Mouse (Mus musculus) stomach, embryonic 15.5 days (tissue): Measurements from ENCODE around the gene Trak1. TPM values are rescaled to one million over a fixed set of nuclear protein-coding genes. Genes with fewer than 3 reads are reported as not detected.
"Not testable (repeated sequence)": the region's sequence is repeated elsewhere in the genome, so short reads cannot be mapped to it uniquely, and the experiment has no call there.

Experiments used
- ATAC-seq: fragments of 200-750 bp; cut with Nextera tagmentation; 2 replicates; pipeline ENCODE4 v1.8.0; 2017; ENCODE audit warnings: low read depth, moderate number of reproducible peaks, moderate TSS enrichment; ENCODE audit not compliant: insufficient read depth, low FRiP score
- H3K27ac ChIP-seq: fragments of 300-500 bp; sonication (generic); 2 replicates; pipeline ENCODE4 v1.5.1; 2015; ENCODE audit warnings: mild to moderate bottlenecking, inconsistent platforms
- H3K27me3 ChIP-seq: fragments of 300-500 bp; sonication (generic); replicated peaks from 2 replicates; pipeline ENCODE4 v1.6.1; 2015; ENCODE audit warnings: inconsistent platforms
- H3K36me3 ChIP-seq: fragments of 300-500 bp; sonication (generic); 2 replicates; pipeline ENCODE4 v1.6.1; 2015; ENCODE audit warnings: inconsistent platforms
- H3K4me1 ChIP-seq: fragments of 300-500 bp; sonication (generic); 2 replicates; pipeline ENCODE4 v1.6.1; 2015; ENCODE audit warnings: inconsistent platforms
- H3K4me2 ChIP-seq: fragments of 300-500 bp; sonication (generic); 2 replicates; pipeline ENCODE4 v1.6.1; 2015; ENCODE audit warnings: mild to moderate bottlenecking, inconsistent platforms
- H3K4me3 ChIP-seq: fragments of 300-500 bp; sonication (generic); replicated peaks from 2 replicates; pipeline ENCODE4 v1.5.1; 2015; ENCODE audit warnings: inconsistent platforms
- H3K9ac ChIP-seq: fragments of 300-500 bp; sonication (generic); 2 replicates; pipeline ENCODE4 v1.6.1; 2015; ENCODE audit warnings: inconsistent platforms
- H3K9me3 ChIP-seq: fragments of 300-500 bp; sonication (generic); 2 replicates; pipeline ENCODE4 v1.6.1; 2016; ENCODE audit warnings: inconsistent platforms
- WGBS: fragments of 180-500 bp; shearing (Covaris S2); methylation state at CpG from one replicate; pipeline ENCODE4 v1.1.7; 2015; 5-methylcytosine and 5-hydroxymethylcytosine counted together
- polyA plus RNA-seq: library from polyadenylated mRNA; unstranded; fragments of >200 nt; fragmentation: Nextera tagmentation; extraction: Ambion mirVana; gene quantifications from 2 replicates; pipeline ENCODE4 v1.2.1, GENCODE M21; 2015

Gene Trak1
- polyA plus RNA-seq, 1 experiment from 2014 or later, result 20.7 TPM

- Histone ChIP-seq H3K4me3 (no peak overlapping the region), H3K4me2 (no peak overlapping the region), H3K9ac (no peak overlapping the region), H3K9me3 (no peaks in the 10 kb centered on the region), H3K36me3 (no peaks in the 10 kb centered on the region), H3K27ac (no peak overlapping the region), H3K4me1 (peaks cover 11% of the 10 kb centered on the region; the same call in 1 of the 2 replicates), H3K27me3 (no peaks in the 10 kb centered on the region)
- no peak for ATAC-seq
- 84% methylated on average over 15 of the region's 15 CpGs for WGBS
Measured at GRCm38 (mm10) chr9:121433745-121434528, 136.6 kb downstream of the Trak1 start.

- Histone ChIP-seq H3K4me1 (peaks cover 3% of the 10 kb centered on the region; the same call in 1 of the 2 replicates), H3K27ac (peak overlapping the region; percentile 67), H3K36me3 (no peaks in the 10 kb centered on the region), H3K9me3 (no peaks in the 10 kb centered on the region), H3K27me3 (no peaks in the 10 kb centered on the region), H3K4me2 (no peak overlapping the region), H3K4me3 (no peak overlapping the region), H3K9ac (no peak overlapping the region)
- 56% methylated on average over 3 of the region's 3 CpGs for WGBS
- ATAC-seq, result no peak
Measured at GRCm38 (mm10) chr9:121435332-121435956, 138.1 kb downstream of the Trak1 start.

- ATAC-seq, result peak; percentile 73; the same call in 1 of the 2 replicates
- no peak overlapping the region for H3K4me2 ChIP-seq
- 19% methylated on average over 1 of the region's 1 CpGs for WGBS
- H3K27me3 ChIP-seq, result no peaks in the 10 kb centered on the region
- no peaks in the 10 kb centered on the region for H3K36me3 ChIP-seq
- no peak overlapping the region for H3K4me3 ChIP-seq
- peaks cover 3% of the 10 kb centered on the region; the same call in 1 of the 2 replicates for H3K4me1 ChIP-seq
- peak overlapping the region; percentile 67 for H3K27ac ChIP-seq
- no peak overlapping the region for H3K9ac ChIP-seq
- H3K9me3 ChIP-seq, result no peaks in the 10 kb centered on the region
Measured at GRCm38 (mm10) chr9:121436501-121436900, 139.2 kb downstream of the Trak1 start.

- Histone ChIP-seq H3K9ac (no peak overlapping the region), H3K36me3 (peaks cover 27% of the 10 kb centered on the region; the same call in 1 of the 2 replicates), H3K4me1 (no peaks in the 10 kb centered on the region), H3K27me3 (no peaks in the 10 kb centered on the region), H3K4me2 (no peak overlapping the region), H3K4me3 (no peak overlapping the region), H3K27ac (no peak overlapping the region), H3K9me3 (no peaks in the 10 kb centered on the region)
- ATAC-seq, result no peak
- WGBS, result 71% methylated on average over 1 of the region's 1 CpGs
Measured at GRCm38 (mm10) chr9:121442145-121442544, 144.8 kb downstream of the Trak1 start.

GRCm38 (mm10) chr9:121443696-121444366 lies 146.5 kb downstream of the Trak1 start:
- Histone ChIP-seq H3K4me3 (no peak overlapping the region), H3K4me2 (no peak overlapping the region), H3K9ac (no peak overlapping the region), H3K9me3 (no peaks in the 10 kb centered on the region), H3K36me3 (peaks cover 41% of the 10 kb centered on the region), H3K27me3 (no peaks in the 10 kb centered on the region), H3K4me1 (no peaks in the 10 kb centered on the region), H3K27ac (no peak overlapping the region)
- ATAC-seq, result no peak; the same call in 1 of the 2 replicates
- 71% methylated on average over 31 of the region's 31 CpGs for WGBS

- H3K36me3 ChIP-seq, result peaks cover 42% of the 10 kb centered on the region
- 69% methylated on average over 3 of the region's 3 CpGs for WGBS
Measured at GRCm38 (mm10) chr9:121444367-121444707, 147.0 kb downstream of the Trak1 start.

GRCm38 (mm10) chr9:121445364-121445763 lies 148.1 kb downstream of the Trak1 start:
- Histone ChIP-seq H3K4me2 (no peak overlapping the region), H3K4me1 (no peaks in the 10 kb centered on the region), H3K4me3 (no peak overlapping the region), H3K9me3 (no peaks in the 10 kb centered on the region), H3K27me3 (no peaks in the 10 kb centered on the region), H3K9ac (no peak overlapping the region), H3K27ac (no peak overlapping the region), H3K36me3 (peaks cover 42% of the 10 kb centered on the region)
- ATAC-seq, result no peak
- 75% methylated on average over 2 of the region's 2 CpGs for WGBS

More at GRCm38 (mm10) chr9:121444367-121444707, 147.0 kb downstream of the Trak1 start:
- H3K4me2 ChIP-seq, result no peak overlapping the region
- ATAC-seq, result no peak
- no peak overlapping the region for H3K27ac ChIP-seq
- no peak overlapping the region for H3K9ac ChIP-seq
- no peaks in the 10 kb centered on the region for H3K27me3 ChIP-seq
- H3K4me1 ChIP-seq, result no peaks in the 10 kb centered on the region
- H3K9me3 ChIP-seq, result no peaks in the 10 kb centered on the region
- no peak overlapping the region for H3K4me3 ChIP-seq

- Histone ChIP-seq H3K36me3 (peaks cover 46% of the 10 kb centered on the region), H3K4me2 (no peak overlapping the region), H3K9me3 (no peaks in the 10 kb centered on the region), H3K27ac (no peak overlapping the region), H3K27me3 (no peaks in the 10 kb centered on the region), H3K9ac (no peak overlapping the region), H3K4me3 (no peak overlapping the region), H3K4me1 (no peaks in the 10 kb centered on the region)
- ATAC-seq, result no peak
- 86% methylated on average over 13 of the region's 13 CpGs for WGBS
Measured at GRCm38 (mm10) chr9:121446431-121446831, 149.1 kb downstream of the Trak1 start.

GRCm38 (mm10) chr9:121452342-121452942 lies 155.1 kb downstream of the Trak1 start:
- 73% methylated on average over 9 of the region's 9 CpGs for WGBS
- H3K4me3 ChIP-seq, H3K4me1 ChIP-seq, H3K9ac ChIP-seq, H3K4me2 ChIP-seq, H3K27me3 ChIP-seq, H3K9me3 ChIP-seq, H3K27ac ChIP-seq: not testable (repeated sequence)
- ATAC-seq, result peak; percentile 59; the same call in 1 of the 2 replicates
- peaks cover 45% of the 10 kb centered on the region for H3K36me3 ChIP-seq

GRCm38 (mm10) chr9:121454891-121455290 lies 157.6 kb downstream of the Trak1 start:
- Histone ChIP-seq H3K4me1 (no peaks in the 10 kb centered on the region), H3K4me2 (no peak overlapping the region), H3K27ac (no peak overlapping the region), H3K4me3 (no peak overlapping the region), H3K36me3 (peaks cover 46% of the 10 kb centered on the region), H3K9ac (no peak overlapping the region), H3K9me3 (no peaks in the 10 kb centered on the region), H3K27me3 (no peaks in the 10 kb centered on the region)
- WGBS, result 77% methylated on average over 3 of the region's 3 CpGs
- no peak for ATAC-seq

GRCm38 (mm10) chr9:121456739-121457515 lies 159.6 kb downstream of the Trak1 start:
- no peak overlapping the region for H3K9ac ChIP-seq
- ATAC-seq, result no peak
- no peaks in the 10 kb centered on the region for H3K27me3 ChIP-seq
- H3K4me2 ChIP-seq, result no peak overlapping the region
- H3K4me3 ChIP-seq, result no peak overlapping the region
- H3K4me1 ChIP-seq, result no peaks in the 10 kb centered on the region
- H3K27ac ChIP-seq, result no peak overlapping the region
- H3K9me3 ChIP-seq, result no peaks in the 10 kb centered on the region
- H3K36me3 ChIP-seq, result peaks cover 45% of the 10 kb centered on the region
- 73% methylated on average over 13 of the region's 13 CpGs for WGBS
